Mouse (Mus musculus) stomach, embryonic 16.5 days (tissue): ENCODE data around the gene Fars2. TPM values are rescaled to one million over a fixed set of nuclear protein-coding genes. Genes with fewer than 3 reads are reported as not detected.

ENCODE experiments used
- ATAC-seq: fragments of 200-750 bp; cut with Nextera tagmentation; 2 replicates; pipeline ENCODE4 v1.8.0; 2017; ENCODE audit warnings: moderate number of reproducible peaks, moderate TSS enrichment; ENCODE audit not compliant: insufficient read depth, low FRiP score
- H3K27ac ChIP-seq: fragments of 300-500 bp; sonication (generic); 2 replicates; pipeline ENCODE4 v1.5.1; 2014; ENCODE audit warnings: low read length
- H3K27me3 ChIP-seq: fragments of 300-500 bp; sonication (generic); 2 replicates; pipeline ENCODE4 v1.6.1; 2014; ENCODE audit warnings: low read length, control low read depth, mixed read lengths; ENCODE audit not compliant: control insufficient read depth, insufficient read depth
- H3K36me3 ChIP-seq: fragments of 300-500 bp; sonication (generic); 2 replicates; pipeline ENCODE4 v1.6.1; 2014; ENCODE audit warnings: low read length; ENCODE audit not compliant: control insufficient read depth, insufficient read depth
- H3K4me1 ChIP-seq: fragments of 300-500 bp; sonication (generic); 2 replicates; pipeline ENCODE4 v1.6.1; 2014; ENCODE audit warnings: low read length, control low read depth, mixed read lengths; ENCODE audit not compliant: control insufficient read depth, insufficient read depth
- H3K4me2 ChIP-seq: fragments of 300-500 bp; sonication (generic); 2 replicates; pipeline ENCODE4 v1.6.1; 2014; ENCODE audit warnings: low read depth, low read length, mixed read lengths
- H3K4me3 ChIP-seq: fragments of 300-500 bp; sonication (generic); replicated peaks from 2 replicates; pipeline ENCODE4 v1.5.1; 2014; ENCODE audit warnings: mild to moderate bottlenecking, low read length
- H3K9ac ChIP-seq: fragments of 300-500 bp; sonication (generic); 2 replicates; pipeline ENCODE4 v1.6.1; 2014; ENCODE audit warnings: low read length
- H3K9me3 ChIP-seq: fragments of 300-500 bp; sonication (generic); replicated peaks from 2 replicates; pipeline ENCODE4 v1.6.1; 2016; ENCODE audit warnings: low read length, control low read depth; ENCODE audit not compliant: control insufficient read depth
- WGBS: fragments of 180-500 bp; shearing (Covaris S2); extraction: QIAGEN DNeasy Blood & Tissue Kit; methylation state at CpG from one replicate; pipeline ENCODE4 v1.1.7; 2014; 5-methylcytosine and 5-hydroxymethylcytosine counted together
- polyA plus RNA-seq: library from polyadenylated mRNA; unstranded; fragments of >200 nt; fragmentation: Nextera tagmentation; extraction: Ambion mirVana; gene quantifications from 2 replicates; pipeline ENCODE4 v1.2.1, GENCODE M21; 2015

The Fars2 gene
- polyA plus RNA-seq, result 34.6 and 38.1 TPM in 2 replicates

- H3K9me3 ChIP-seq, result no peaks in the 10 kb centered on the region
- H3K27me3 ChIP-seq, result no peaks in the 10 kb centered on the region
- peak within 1 kb of the TSS; percentile 69 for H3K4me2 ChIP-seq
- peak within 1 kb of the TSS; percentile 84 for H3K9ac ChIP-seq
- peaks cover 3% of the 10 kb centered on the region; the same call in 1 of the 2 replicates for H3K4me1 ChIP-seq
- WGBS, result under 1% methylated on average over 74 of the region's 75 CpGs
- peak within 1 kb of the TSS; percentile 97 for H3K27ac ChIP-seq
- peak within 1 kb of the TSS; percentile 88 for H3K4me3 ChIP-seq
- H3K36me3 ChIP-seq, result no peaks in the 10 kb centered on the region
- peak; percentile 98 for ATAC-seq
Measured at GRCm38 (mm10) chr13:36117143-36118014, at the start of gene Fars2, which contains the start of gene Lyrm4. TSS of gene Fars2 (plus strand) at chr13:36117412. TSS of gene Lyrm4 (minus strand) at chr13:36117526.

DNA sequence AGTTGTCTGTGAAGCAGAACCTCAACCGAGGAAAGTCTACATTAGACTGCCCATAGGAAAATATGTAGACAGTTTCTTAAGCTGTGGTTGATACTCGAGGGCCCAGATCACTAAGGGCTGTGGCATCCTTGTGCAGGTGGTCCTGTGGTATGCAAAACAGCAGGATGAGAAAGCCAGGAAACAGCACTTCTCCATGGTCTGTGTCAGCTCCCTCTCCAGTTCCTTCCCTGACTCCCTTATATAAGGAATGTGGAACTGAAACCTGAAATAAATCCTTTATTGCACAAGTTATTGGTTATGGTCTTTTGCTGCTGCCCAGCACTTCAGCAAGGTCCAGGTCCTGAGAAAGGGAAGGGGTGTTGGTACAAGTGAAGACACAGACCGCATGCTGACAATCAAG lies 42.7 kb upstream of the Fars2 start:
- no peaks in the 10 kb centered on the region for H3K27me3 ChIP-seq
- H3K4me2 ChIP-seq, result no peak overlapping the region
- no peak overlapping the region for H3K9ac ChIP-seq
- H3K9me3 ChIP-seq, result no peaks in the 10 kb centered on the region
- H3K27ac ChIP-seq, result no peak overlapping the region
- no peak for ATAC-seq
- H3K4me1 ChIP-seq, result no peaks in the 10 kb centered on the region
- H3K36me3 ChIP-seq, result no peaks in the 10 kb centered on the region
- H3K4me3 ChIP-seq, result no peak overlapping the region
- WGBS, result 76% methylated on average over 3 of the region's 3 CpGs

GRCm38 (mm10) chr13:36081591-36081990 lies 35.6 kb upstream of the Fars2 start:
- WGBS, result 96% methylated on average over 3 of the region's 3 CpGs
- Histone ChIP-seq H3K9me3 (no peaks in the 10 kb centered on the region), H3K36me3 (no peaks in the 10 kb centered on the region), H3K9ac (no peak overlapping the region), H3K27ac (no peak overlapping the region), H3K4me2 (no peak overlapping the region), H3K4me1 (no peaks in the 10 kb centered on the region), H3K27me3 (no peaks in the 10 kb centered on the region), H3K4me3 (no peak overlapping the region)
- ATAC-seq, result no peak

- H3K9ac ChIP-seq, result no peak overlapping the region
- no peaks in the 10 kb centered on the region for H3K36me3 ChIP-seq
- ATAC-seq, result no peak
- H3K4me1 ChIP-seq, result 0 out of 2 replicates have a peak, but pooled peaks cover 3% of the 10 kb centered on the region
- no peaks in the 10 kb centered on the region for H3K27me3 ChIP-seq
- no peak overlapping the region for H3K4me2 ChIP-seq
- 89% methylated on average over 3 of the region's 3 CpGs for WGBS
- no peak overlapping the region for H3K27ac ChIP-seq
- H3K4me3 ChIP-seq, result no peak overlapping the region
- no peaks in the 10 kb centered on the region for H3K9me3 ChIP-seq
Measured at GRCm38 (mm10) chr13:36084701-36085100, 32.5 kb upstream of the Fars2 start.

GRCm38 (mm10) chr13:36085971-36086370 lies 31.2 kb upstream of the Fars2 start:
- H3K4me3 ChIP-seq, result no peak overlapping the region
- WGBS, result 57% methylated on average over 3 of the region's 3 CpGs
- H3K27me3 ChIP-seq, result no peaks in the 10 kb centered on the region
- no peak for ATAC-seq
- H3K36me3 ChIP-seq, result no peaks in the 10 kb centered on the region
- H3K9ac ChIP-seq, result no peak overlapping the region
- H3K27ac ChIP-seq, result no peak overlapping the region
- H3K9me3 ChIP-seq, result no peaks in the 10 kb centered on the region
- 0 out of 2 replicates have a peak, but pooled peaks cover 3% of the 10 kb centered on the region for H3K4me1 ChIP-seq
- no peak overlapping the region for H3K4me2 ChIP-seq

- H3K36me3 ChIP-seq, result no peaks in the 10 kb centered on the region
- ATAC-seq, result peak; percentile 68; the same call in 1 of the 2 replicates
- no peak overlapping the region for H3K27ac ChIP-seq
- H3K4me3 ChIP-seq, result no peak overlapping the region
- no peak overlapping the region for H3K4me2 ChIP-seq
- no peaks in the 10 kb centered on the region for H3K9me3 ChIP-seq
- no peak overlapping the region for H3K9ac ChIP-seq
- H3K4me1 ChIP-seq, result 0 out of 2 replicates have a peak, but pooled peaks cover 3% of the 10 kb centered on the region
- 85% methylated on average over 5 of the region's 5 CpGs for WGBS
- H3K27me3 ChIP-seq, result no peaks in the 10 kb centered on the region
Measured at GRCm38 (mm10) chr13:36086608-36087391, 30.4 kb upstream of the Fars2 start.

- no peak for ATAC-seq
Measured at GRCm38 (mm10) chr13:36087427-36087826, 29.8 kb upstream of the Fars2 start.

DNA sequence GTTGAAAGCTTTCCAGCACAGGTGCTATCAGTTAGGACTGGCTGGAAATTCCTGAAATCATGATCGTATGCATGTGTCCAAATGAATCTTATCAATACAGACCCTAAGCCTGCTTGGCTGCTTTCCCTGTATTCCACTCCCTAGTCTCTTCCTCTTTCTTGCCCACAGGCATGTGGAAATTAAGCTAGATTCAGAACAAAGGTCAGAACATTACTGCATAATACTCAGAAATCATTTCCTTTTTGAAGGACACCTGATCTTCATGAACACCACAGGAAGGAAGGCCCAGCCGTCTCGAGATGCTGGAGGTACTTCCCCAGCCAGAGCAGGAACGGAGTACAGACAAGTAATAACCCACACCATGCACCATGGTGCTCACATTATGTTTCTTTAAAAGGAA lies 29.0 kb upstream of the Fars2 start:
- H3K9me3 ChIP-seq, result no peaks in the 10 kb centered on the region
- WGBS, result 69% methylated on average over 4 of the region's 4 CpGs
- ATAC-seq, result no peak

More at GRCm38 (mm10) chr13:36087427-36087826, 29.8 kb upstream of the Fars2 start:
- 78% methylated on average over 2 of the region's 2 CpGs for WGBS
- Histone ChIP-seq H3K4me2 (no peak overlapping the region), H3K27me3 (no peaks in the 10 kb centered on the region), H3K36me3 (no peaks in the 10 kb centered on the region), H3K9ac (no peak overlapping the region), H3K27ac (no peak overlapping the region), H3K4me3 (no peak overlapping the region), H3K4me1 (0 out of 2 replicates have a peak, but pooled peaks cover 3% of the 10 kb centered on the region), H3K9me3 (no peaks in the 10 kb centered on the region)

More for the DNA sequence above, 29.0 kb upstream of the Fars2 start:
- no peak overlapping the region for H3K4me3 ChIP-seq
- no peaks in the 10 kb centered on the region for H3K36me3 ChIP-seq
- H3K4me1 ChIP-seq, result 0 out of 2 replicates have a peak, but pooled peaks cover 3% of the 10 kb centered on the region
- H3K27ac ChIP-seq, result no peak overlapping the region
- no peaks in the 10 kb centered on the region for H3K27me3 ChIP-seq
- no peak overlapping the region for H3K4me2 ChIP-seq
- no peak overlapping the region for H3K9ac ChIP-seq
